Mouse (Mus musculus): ENCODE results near the gene Tmem107. TPM values are rescaled to one million over a fixed set of nuclear protein-coding genes. Genes with fewer than 3 reads are reported as not detected.
A peak's percentile ranks its signal among the peaks of the same experiment; 100 is the strongest.

Tmem107 gene
- total and polyA plus RNA-seq, 2 experiments from 2014 or later = 27.8 to 61.8 TPM

DNA sequence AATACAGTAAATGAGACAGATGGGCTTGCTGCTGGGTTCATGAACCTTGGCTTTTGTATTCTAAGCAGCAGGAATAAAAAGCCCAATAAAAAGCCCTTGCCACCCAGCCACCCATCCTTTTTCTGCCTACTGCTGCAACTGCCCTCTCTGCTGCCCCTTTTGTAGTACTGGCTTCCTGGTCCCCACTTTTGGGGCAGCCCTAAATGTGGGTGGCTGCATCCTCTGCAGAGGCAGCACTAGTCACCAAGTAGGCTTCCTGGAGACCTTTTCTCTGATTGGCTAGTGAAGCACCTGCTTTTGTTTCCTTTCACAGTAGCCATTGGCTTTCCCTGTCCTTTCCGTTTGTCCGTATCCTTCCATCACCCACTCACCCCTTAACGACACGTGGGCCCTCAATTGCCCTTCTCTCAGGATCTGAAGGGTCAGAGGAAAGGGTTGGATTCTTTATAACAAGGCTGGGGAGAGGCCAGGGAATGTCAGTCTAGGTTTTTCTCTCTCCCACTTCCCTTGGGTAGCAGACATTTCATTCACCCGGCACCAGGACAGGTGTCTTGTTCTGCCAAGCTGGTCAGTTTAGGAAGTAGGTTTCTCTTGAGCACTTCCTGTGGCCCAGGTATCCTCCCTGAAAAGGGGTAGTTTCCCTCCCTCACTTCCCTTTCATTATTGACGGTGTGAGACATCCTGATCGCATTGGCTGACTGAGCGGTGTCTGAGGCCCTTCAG is 27.6 kb downstream of the Tmem107 start:
- TF ChIP-seq CTCF (IDR thresholded peaks at IDR 0.05) = no peak
- Histone ChIP-seq H3K9ac (replicated peaks; ENCODE audit: low read length, poor library complexity, severe bottlenecking) (peak overlapping the region; percentile 72; the same call in 1 of the 2 replicates), H3K36me3 (ENCODE audit: insufficient read depth, low read length) (peaks cover 21% of the 10 kb centered on the region), H3K9me3 (ENCODE audit: low read length) (no peaks in the 10 kb centered on the region), H3K4me1 (ENCODE audit: insufficient read depth, low read length) (peaks cover 23% of the 10 kb centered on the region), H3K27ac (ENCODE audit: low read depth, low read length) (peak overlapping the region; percentile 83), H3K27me3 (ENCODE audit: insufficient read depth, low read length) (no peaks in the 10 kb centered on the region), H3K4me2 (ENCODE audit: low read depth, low read length, poor library complexity, severe bottlenecking) (peak overlapping the region; percentile 94), H3K4me3 (ENCODE audit: low read depth, low read length) (peak overlapping the region; percentile 59)
- DNase-seq (ENCODE audit: low spot score) = no peak
- WGBS = 21% methylated on average over 8 of the region's 8 CpGs
- ATAC-seq (ENCODE audit: low FRiP score) = no peak

- Histone ChIP-seq H3K4me3 (ENCODE audit: low read depth, low read length) (peak overlapping the region; percentile 59), H3K9ac (replicated peaks; ENCODE audit: low read length, poor library complexity, severe bottlenecking) (peak overlapping the region; percentile 72), H3K4me1 (ENCODE audit: insufficient read depth, low read length) (peaks cover 23% of the 10 kb centered on the region), H3K4me2 (ENCODE audit: low read depth, low read length, poor library complexity, severe bottlenecking) (peak overlapping the region; percentile 94), H3K27me3 (ENCODE audit: insufficient read depth, low read length) (no peaks in the 10 kb centered on the region), H3K36me3 (ENCODE audit: insufficient read depth, low read length) (peaks cover 27% of the 10 kb centered on the region), H3K9me3 (ENCODE audit: low read length) (no peaks in the 10 kb centered on the region), H3K27ac (ENCODE audit: low read depth, low read length) (peak overlapping the region; percentile 83)
- WGBS = 0% methylated on average over 19 of the region's 19 CpGs
- DNase-seq (ENCODE audit: low spot score) (peak; percentile 95), ATAC-seq (ENCODE audit: low FRiP score) (peak; percentile 20; the same call in 1 of the 2 replicates)
- no peak for TF ChIP-seq CTCF (IDR thresholded peaks at IDR 0.05)
These were observed 28.1 kb downstream of the Tmem107 start for GRCm38 (mm10) chr11:69098762-69099091.

- Histone ChIP-seq H3K27me3 (ENCODE audit: insufficient read depth, low read length) (no peaks in the 10 kb centered on the region), H3K27ac (ENCODE audit: low read depth, low read length) (peak overlapping the region; percentile 83), H3K4me3 (ENCODE audit: low read depth, low read length) (peak overlapping the region; percentile 59), H3K9me3 (ENCODE audit: low read length) (no peaks in the 10 kb centered on the region), H3K9ac (replicated peaks; ENCODE audit: low read length, poor library complexity, severe bottlenecking) (peak overlapping the region; percentile 72), H3K4me1 (ENCODE audit: insufficient read depth, low read length) (peaks cover 23% of the 10 kb centered on the region), H3K36me3 (ENCODE audit: insufficient read depth, low read length) (peaks cover 33% of the 10 kb centered on the region), H3K4me2 (ENCODE audit: low read depth, low read length, poor library complexity, severe bottlenecking) (peak overlapping the region; percentile 94)
- DNase-seq (ENCODE audit: low spot score) (no peak), ATAC-seq (ENCODE audit: low FRiP score) (no peak)
- TF ChIP-seq CTCF (IDR thresholded peaks at IDR 0.05) = no peak
- 1% methylated on average over 22 of the region's 22 CpGs for WGBS
These were observed 28.7 kb downstream of the Tmem107 start for GRCm38 (mm10) chr11:69099177-69099914.

GRCm38 (mm10) chr11:69099915-69100345 is 29.3 kb downstream of the Tmem107 start:
- peak overlapping the region; percentile 59 for H3K4me3 ChIP-seq (ENCODE audit: low read depth, low read length)
- H3K36me3 ChIP-seq (ENCODE audit: insufficient read depth, low read length) = peaks cover 37% of the 10 kb centered on the region
- H3K4me2 ChIP-seq (ENCODE audit: low read depth, low read length, poor library complexity, severe bottlenecking) = peak overlapping the region; percentile 94
- peak overlapping the region; percentile 83 for H3K27ac ChIP-seq (ENCODE audit: low read depth, low read length)
- 2% methylated on average over 23 of the region's 23 CpGs for WGBS
- H3K27me3 ChIP-seq (ENCODE audit: insufficient read depth, low read length) = no peaks in the 10 kb centered on the region
- H3K9me3 ChIP-seq (ENCODE audit: low read length) = no peaks in the 10 kb centered on the region
- DNase-seq (ENCODE audit: low spot score) = peak; percentile 87
- H3K4me1 ChIP-seq (ENCODE audit: insufficient read depth, low read length) = peaks cover 23% of the 10 kb centered on the region
- H3K9ac ChIP-seq (replicated peaks; ENCODE audit: low read length, poor library complexity, severe bottlenecking) = peak overlapping the region; percentile 72
- peak; percentile 34; the same call in 1 of the 2 replicates for TF ChIP-seq CTCF (IDR thresholded peaks at IDR 0.05)
- ATAC-seq (ENCODE audit: low FRiP score) = 0 out of 2 replicates have a peak, but pooled peaks have one; percentile 26

GRCm38 (mm10) chr11:69100639-69101360 is 30.2 kb downstream of the Tmem107 start:
- TF ChIP-seq CTCF (IDR thresholded peaks at IDR 0.05) = no peak
- H3K27me3 ChIP-seq (ENCODE audit: insufficient read depth, low read length) = no peaks in the 10 kb centered on the region
- H3K9ac ChIP-seq (replicated peaks; ENCODE audit: low read length, poor library complexity, severe bottlenecking) = peak overlapping the region; percentile 72
- no peaks in the 10 kb centered on the region for H3K9me3 ChIP-seq (ENCODE audit: low read length)
- ATAC-seq (ENCODE audit: low FRiP score) (no peak), DNase-seq (ENCODE audit: low spot score) (no peak)
- peaks cover 46% of the 10 kb centered on the region for H3K36me3 ChIP-seq (ENCODE audit: insufficient read depth, low read length)
- 92% methylated on average over 20 of the region's 20 CpGs for WGBS
- peak overlapping the region; percentile 59 for H3K4me3 ChIP-seq (ENCODE audit: low read depth, low read length)
- H3K4me2 ChIP-seq (ENCODE audit: low read depth, low read length, poor library complexity, severe bottlenecking) = peak overlapping the region; percentile 94
- H3K4me1 ChIP-seq (ENCODE audit: insufficient read depth, low read length) = peaks cover 23% of the 10 kb centered on the region
- peak overlapping the region; percentile 52 for H3K27ac ChIP-seq (ENCODE audit: low read depth, low read length)
